Mouse (Mus musculus): ENCODE results near the gene 2700097O09Rik.
"Not testable (repeated sequence)": the region's sequence is repeated elsewhere in the genome, so short reads cannot be mapped to it uniquely, and the experiment has no call there.

2700097O09Rik gene

DNA sequence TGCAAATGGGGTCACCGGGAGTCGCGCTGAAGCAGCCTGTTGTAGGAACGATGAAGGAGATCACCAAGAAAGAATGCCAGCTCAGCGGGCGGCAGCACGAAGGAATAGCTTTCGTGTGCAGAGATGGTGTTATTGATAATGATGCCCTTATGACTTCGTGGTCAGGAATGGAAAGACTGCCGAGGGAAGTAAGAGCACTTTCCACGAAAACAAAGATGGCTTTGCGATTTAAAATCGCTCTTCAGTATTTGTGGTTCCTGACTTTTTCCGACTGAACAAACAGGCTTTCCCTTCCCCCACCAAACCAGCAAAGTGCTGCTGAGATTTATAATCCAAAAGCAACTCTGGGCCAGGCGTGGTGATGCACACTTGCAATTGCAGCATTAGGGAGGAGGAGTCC lies 38.9 kb downstream of the 2700097O09Rik start:
- no peak for DNase-seq (ENCODE audit: low spot score)

- DNase-seq (ENCODE audit: low spot score), result no peak
Measured at GRCm38 (mm10) chr12:55027088-55027487, 52.8 kb downstream of the 2700097O09Rik start.

DNA sequence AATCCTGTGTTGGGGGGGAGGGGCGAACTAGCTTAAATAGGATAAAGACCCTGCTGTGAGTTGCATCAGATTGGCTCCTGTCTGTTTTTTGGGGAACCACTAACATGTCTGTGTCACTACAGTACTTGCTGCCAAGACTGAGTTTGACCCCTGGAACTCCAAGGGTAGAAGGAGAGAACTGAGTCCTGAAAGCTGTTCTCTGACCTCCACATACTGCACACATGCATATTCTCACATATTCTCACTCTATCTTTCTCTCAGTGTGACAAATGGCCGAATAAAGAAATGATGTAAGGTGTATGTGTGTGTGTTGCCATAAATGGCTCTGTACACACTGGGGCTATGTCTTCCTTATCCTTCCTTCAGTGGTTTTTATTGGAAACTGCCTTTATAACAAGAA lies 56.6 kb downstream of the 2700097O09Rik start:
- no peak for DNase-seq (ENCODE audit: low spot score)

DNA sequence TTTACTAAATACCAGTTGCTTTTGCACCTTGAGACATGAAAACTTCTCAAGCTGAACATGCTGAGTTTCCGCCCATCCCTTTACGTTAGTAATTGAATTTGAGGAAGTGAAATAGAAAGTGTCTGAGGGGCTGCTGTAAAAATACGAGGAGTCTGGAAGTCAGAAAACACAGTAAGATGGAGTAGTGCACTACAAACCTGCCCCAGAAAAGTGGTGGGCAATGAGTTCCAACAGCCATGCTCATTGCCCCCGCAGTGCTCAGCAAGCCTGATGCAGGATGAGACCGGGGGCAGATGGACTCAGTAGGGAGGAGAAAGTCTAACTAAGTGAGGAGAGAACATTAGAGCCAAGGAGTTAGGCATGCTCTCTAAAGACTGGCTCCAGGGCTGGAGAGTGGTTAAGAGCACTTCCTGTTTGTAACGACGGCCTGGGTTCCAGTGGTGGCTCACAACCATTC lies 60.5 kb downstream of the 2700097O09Rik start:
- no peak for DNase-seq (ENCODE audit: low spot score)

DNA sequence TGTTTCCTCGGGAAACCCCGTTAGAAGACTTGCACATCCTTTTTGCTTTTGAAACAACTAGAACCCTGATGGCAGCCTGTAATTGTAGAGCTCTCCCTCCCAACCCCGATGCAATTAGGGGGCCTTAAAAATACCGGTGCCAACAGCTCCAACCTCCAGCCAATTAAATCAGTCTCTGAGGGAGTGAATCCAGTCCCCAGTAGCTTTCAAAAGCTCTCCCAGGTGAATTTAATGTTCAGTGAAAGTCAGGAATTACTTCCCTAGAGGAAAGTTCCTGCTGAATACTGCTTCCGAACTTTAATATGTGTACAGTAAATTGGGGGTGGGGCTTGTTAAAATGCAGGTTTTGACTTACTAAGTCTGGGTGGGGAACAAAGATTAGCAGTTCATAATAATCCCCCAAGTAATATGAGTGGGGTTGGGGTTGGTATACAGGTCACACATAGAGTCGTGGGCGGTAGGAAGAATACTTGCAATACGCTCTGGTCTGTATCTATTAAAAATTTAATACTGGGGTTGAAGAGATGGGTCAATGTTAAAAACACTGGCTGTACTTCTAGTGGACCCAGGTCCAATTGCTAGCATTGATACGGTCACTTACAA lies 62.7 kb downstream of the 2700097O09Rik start:
- no peak for DNase-seq (ENCODE audit: low spot score)

DNA sequence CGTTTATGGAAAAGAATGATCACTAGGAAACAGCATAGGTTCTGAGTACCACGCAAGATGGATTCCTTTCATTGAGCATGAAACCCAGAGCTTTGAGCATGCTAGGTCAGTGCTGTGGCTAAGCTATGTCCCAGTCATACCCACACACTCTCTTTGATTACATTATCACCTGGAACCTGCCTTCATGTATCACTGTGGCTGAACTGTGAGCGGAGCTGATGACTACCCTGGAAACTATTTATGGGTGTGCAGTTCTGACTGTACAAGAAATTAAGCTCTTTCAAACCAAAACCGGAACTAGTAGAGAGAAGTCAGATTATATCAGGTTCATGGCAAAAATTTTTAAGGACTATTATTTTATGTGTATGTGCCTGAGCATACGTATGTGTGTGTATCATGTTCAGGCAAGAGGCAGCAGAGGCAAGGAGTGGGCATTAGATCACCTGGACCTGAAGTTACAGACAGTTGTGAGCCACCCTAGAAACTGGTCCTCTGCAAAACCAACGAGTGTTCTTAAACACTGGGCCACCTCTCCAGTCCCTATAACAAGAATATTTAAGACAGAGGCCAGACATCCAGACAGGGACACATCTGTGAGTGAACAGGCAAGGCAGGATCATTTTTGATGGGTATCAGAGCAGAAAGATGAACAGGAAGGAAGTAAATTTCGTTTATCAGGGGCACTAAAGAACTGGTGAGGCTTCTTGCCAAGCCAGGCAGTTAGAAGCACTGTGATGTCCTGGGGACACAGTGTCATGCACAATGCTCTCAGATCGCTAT lies 63.4 kb downstream of the 2700097O09Rik start:
- DNase-seq (ENCODE audit: low spot score), result no peak

GRCm38 (mm10) chr12:55015428-55015827 lies 64.5 kb downstream of the 2700097O09Rik start:
- DNase-seq (ENCODE audit: low spot score), result no peak

DNA sequence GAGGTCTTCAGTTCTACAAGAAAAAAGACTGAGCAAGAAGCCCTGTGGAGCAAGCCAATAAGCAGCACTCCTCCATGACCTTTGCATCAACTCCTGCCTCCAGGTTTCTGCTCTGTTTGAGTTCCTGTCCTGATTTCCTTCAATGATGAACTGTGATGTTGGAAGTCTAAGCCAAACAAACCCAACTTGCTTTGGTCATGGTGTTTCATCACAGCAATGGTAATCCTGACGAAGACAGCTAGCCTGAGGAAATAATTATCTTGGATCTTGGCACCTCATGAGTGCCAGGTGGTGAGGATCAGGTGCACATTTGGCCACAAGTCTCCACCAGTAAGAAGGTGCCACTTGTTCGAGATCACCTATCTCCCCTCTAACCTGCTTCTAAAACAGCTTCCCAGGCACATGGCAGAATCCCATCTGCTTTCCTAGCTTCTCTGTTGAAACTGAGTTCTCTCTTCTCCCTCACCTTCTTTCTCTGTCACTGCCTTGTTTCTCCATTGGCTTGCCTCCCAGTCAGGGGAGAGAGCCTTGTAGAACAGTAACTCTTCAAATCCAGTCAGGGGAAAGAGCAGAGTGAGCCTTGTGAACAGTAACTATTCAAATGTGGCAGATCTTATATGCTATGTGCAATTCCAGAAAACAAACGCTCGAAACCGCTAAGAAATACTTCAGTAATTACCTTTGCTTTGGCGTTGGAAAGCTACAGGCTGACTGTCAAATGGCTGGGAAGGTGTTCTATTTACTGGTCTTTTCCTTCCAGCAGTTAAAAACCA lies 66.1 kb downstream of the 2700097O09Rik start, which contains the start of gene Baz1a:
TSS of gene Baz1a (minus strand) at position 723 of the 773 bp plus-strand sequence.
- no peak for DNase-seq (ENCODE audit: low spot score)

DNA sequence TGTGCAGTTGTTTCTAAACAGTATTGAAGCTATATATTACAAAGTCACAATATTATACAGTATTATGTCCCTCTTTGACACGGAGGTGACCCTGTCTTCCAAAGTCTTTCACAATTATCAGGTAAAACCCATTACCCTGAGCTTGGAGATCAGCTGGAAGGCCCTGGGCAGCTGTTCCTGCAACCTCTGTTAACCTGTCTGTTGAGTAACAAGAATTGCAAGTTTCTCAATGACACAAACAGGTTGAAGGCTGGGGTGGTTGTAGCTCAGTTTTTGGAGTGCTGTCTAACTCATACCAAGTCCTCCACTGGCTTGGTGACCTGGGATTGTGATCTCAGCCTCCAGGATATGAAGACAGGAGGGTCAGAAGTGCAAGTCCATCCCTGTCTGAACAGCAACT lies 66.9 kb downstream of the 2700097O09Rik start:
- DNase-seq (ENCODE audit: low spot score), result no peak

- DNase-seq (ENCODE audit: low spot score), result no peak
Measured at GRCm38 (mm10) chr12:55007361-55008008, 72.4 kb downstream of the 2700097O09Rik start.

GRCm38 (mm10) chr12:55006071-55006470 lies 73.8 kb downstream of the 2700097O09Rik start:
- DNase-seq (ENCODE audit: low spot score), result no peak

DNA sequence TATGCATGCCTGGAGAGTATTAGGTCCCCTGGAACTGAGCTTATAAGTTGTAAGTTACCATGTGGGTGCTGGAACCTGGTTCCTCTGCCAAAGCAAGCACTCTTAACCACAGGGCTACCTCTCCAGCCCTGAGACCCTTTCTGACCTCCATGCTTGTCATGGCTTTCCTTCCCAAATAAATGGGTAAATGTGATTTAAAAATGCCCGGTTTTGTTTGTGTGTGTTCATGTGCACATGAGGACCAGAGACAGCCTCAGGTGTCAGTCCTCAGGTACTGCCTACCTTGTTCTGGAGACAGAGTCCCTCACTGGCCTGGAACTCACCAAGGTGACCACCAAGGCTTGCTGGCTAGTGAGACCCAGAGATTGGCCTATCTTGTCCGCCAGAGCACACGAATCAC lies 75.5 kb downstream of the 2700097O09Rik start:
- DNase-seq (ENCODE audit: low spot score), result no peak

GRCm38 (mm10) chr12:55003843-55004242 lies 76.1 kb downstream of the 2700097O09Rik start:
- no peak for DNase-seq (ENCODE audit: low spot score)

- not testable (repeated sequence) for DNase-seq (ENCODE audit: low spot score)
Measured at GRCm38 (mm10) chr12:55002532-55002931, 77.4 kb downstream of the 2700097O09Rik start.

DNA sequence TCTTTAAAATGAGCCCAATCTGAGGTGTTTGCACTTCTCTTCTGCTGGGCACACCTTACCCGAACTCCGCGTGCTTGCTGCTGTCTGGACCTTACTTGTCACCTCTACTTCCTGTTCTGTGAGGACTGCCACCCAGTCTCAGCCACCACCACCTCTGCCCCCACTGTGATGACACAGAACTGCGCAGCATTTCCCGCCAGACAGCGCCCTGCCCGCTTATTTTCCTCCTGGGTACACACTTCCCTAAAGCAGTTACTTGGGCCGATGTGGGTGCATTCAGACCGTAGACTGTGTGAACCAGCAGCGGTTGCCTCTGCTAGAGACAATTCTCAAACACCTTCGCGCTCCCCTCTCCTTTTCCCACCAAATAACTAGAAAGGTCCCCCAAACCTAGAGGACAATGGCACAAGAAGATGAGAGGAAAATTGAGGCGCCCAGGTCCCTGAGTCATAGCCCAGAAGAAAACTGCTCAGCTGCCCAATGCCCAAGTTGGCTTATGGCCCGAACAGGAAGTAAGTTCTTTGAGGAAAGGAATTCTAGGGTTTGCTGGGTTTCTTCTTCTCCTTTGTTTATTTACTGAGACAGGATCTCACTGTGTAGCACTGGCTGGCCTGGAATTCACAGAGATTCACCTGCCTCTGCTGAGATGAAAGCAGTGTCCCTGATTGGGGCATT lies 80.8 kb downstream of the 2700097O09Rik start:
- DNase-seq (ENCODE audit: low spot score), result no peak

GRCm38 (mm10) chr12:54998411-54998810 lies 81.5 kb downstream of the 2700097O09Rik start:
- no peak for DNase-seq (ENCODE audit: low spot score)

GRCm38 (mm10) chr12:54996979-54997474 lies 82.9 kb downstream of the 2700097O09Rik start:
- no peak for DNase-seq (ENCODE audit: low spot score)

- no peak for DNase-seq (ENCODE audit: low spot score)
Measured at GRCm38 (mm10) chr12:54995965-54996364, 83.9 kb downstream of the 2700097O09Rik start.

All from left cerebral cortex, adult 11 months (tissue).